Mouse (Mus musculus) kidney, embryonic 14.5 days (tissue): ENCODE measurements around the gene Arhgef12. TPM values are rescaled to one million over a fixed set of nuclear protein-coding genes. Genes with fewer than 3 reads are reported as not detected.

Experiments used
- ATAC-seq: fragments of 200-750 bp; cut with Nextera tagmentation; 2 replicates; pipeline ENCODE4 v1.8.0; 2017; ENCODE audit warnings: moderate number of reproducible peaks, mild to moderate bottlenecking, moderate TSS enrichment, moderate library complexity; ENCODE audit not compliant: low FRiP score, low TSS enrichment
- H3K27ac ChIP-seq: fragments of 300-500 bp; sonication (generic); 2 replicates; pipeline ENCODE4 v1.5.1; 2014; ENCODE audit warnings: low read depth, mild to moderate bottlenecking, low read length, moderate library complexity, mixed read lengths
- H3K27me3 ChIP-seq: fragments of 300-500 bp; sonication (generic); 2 replicates; pipeline ENCODE4 v1.6.1; 2014; ENCODE audit warnings: mild to moderate bottlenecking, low read length; ENCODE audit not compliant: control insufficient read depth, insufficient read depth
- H3K36me3 ChIP-seq: fragments of 300-500 bp; sonication (generic); 2 replicates; pipeline ENCODE4 v1.6.1; 2014; ENCODE audit warnings: low read length, mixed read lengths; ENCODE audit not compliant: control insufficient read depth, insufficient read depth
- H3K4me1 ChIP-seq: fragments of 300-500 bp; sonication (generic); 2 replicates; pipeline ENCODE4 v1.6.1; 2014; ENCODE audit warnings: low read length, mixed read lengths; ENCODE audit not compliant: control insufficient read depth, insufficient read depth
- H3K4me2 ChIP-seq: fragments of 300-500 bp; sonication (generic); replicated peaks from 2 replicates; pipeline ENCODE4 v1.6.1; 2014; ENCODE audit warnings: low read depth, mild to moderate bottlenecking, low read length
- H3K4me3 ChIP-seq: fragments of 300-500 bp; sonication (generic); 2 replicates; pipeline ENCODE4 v1.5.1; 2014; ENCODE audit warnings: mild to moderate bottlenecking, low read length
- H3K9ac ChIP-seq: fragments of 300-500 bp; sonication (generic); 2 replicates; pipeline ENCODE4 v1.6.1; 2014; ENCODE audit warnings: low read depth, mild to moderate bottlenecking, low read length, moderate library complexity
- H3K9me3 ChIP-seq: fragments of 300-500 bp; sonication (generic); 2 replicates; pipeline ENCODE4 v1.6.1; 2016; ENCODE audit warnings: low read length; ENCODE audit not compliant: control insufficient read depth
- WGBS: fragments of 180-500 bp; shearing (Covaris S2); extraction: QIAGEN DNeasy Blood & Tissue Kit; methylation state at CpG from one replicate; pipeline ENCODE4 v1.1.7; 2014; 5-methylcytosine and 5-hydroxymethylcytosine counted together
- polyA plus RNA-seq: library from polyadenylated mRNA; unstranded; fragments of >200 nt; fragmentation: Nextera tagmentation; extraction: Ambion mirVana; gene quantifications from 2 replicates; pipeline ENCODE4 v1.2.1, GENCODE M21; 2014

Arhgef12 gene
- polyA plus RNA-seq, 1 experiment from 2014 or later = 29.1 TPM

GRCm38 (mm10) chr9:43012541-43012940, 94.5 kb downstream of the Arhgef12 start:
- Histone ChIP-seq H3K9me3 (no peaks in the 10 kb centered on the region), H3K27ac (no peak overlapping the region), H3K4me3 (no peak overlapping the region), H3K36me3 (peaks cover 50% of the 10 kb centered on the region), H3K4me2 (no peak overlapping the region), H3K4me1 (no peaks in the 10 kb centered on the region), H3K27me3 (no peaks in the 10 kb centered on the region), H3K9ac (no peak overlapping the region)
- no peak for ATAC-seq
- WGBS = 91% methylated on average over 5 of the region's 5 CpGs

DNA sequence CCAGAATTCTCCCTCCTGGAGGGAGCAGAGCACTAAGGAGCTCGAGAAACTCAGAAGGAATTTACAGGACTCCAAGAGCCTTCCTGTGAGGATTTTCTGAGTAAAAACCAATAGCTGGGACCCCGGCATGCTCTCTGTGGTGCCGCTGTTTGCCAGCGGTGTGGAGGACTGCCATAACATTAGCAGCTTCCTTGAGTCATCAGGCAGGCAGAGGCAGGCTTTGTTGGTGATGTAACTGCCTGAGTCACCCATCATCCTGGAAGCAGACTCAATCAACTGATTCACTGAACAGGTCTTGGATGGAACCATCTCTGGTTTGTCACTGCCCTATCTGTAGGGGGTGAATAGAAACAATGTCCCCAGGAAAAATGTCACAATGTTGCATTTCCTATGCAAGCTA, 96.0 kb downstream of the Arhgef12 start:
- WGBS = 72% methylated on average over 4 of the region's 4 CpGs
- Histone ChIP-seq H3K4me2 (no peak overlapping the region), H3K9me3 (no peaks in the 10 kb centered on the region), H3K27ac (no peak overlapping the region), H3K36me3 (peaks cover 54% of the 10 kb centered on the region), H3K4me3 (no peak overlapping the region), H3K27me3 (no peaks in the 10 kb centered on the region), H3K4me1 (no peaks in the 10 kb centered on the region), H3K9ac (no peak overlapping the region)
- ATAC-seq = no peak

GRCm38 (mm10) chr9:43003881-43004280, 103.2 kb downstream of the Arhgef12 start:
- Histone ChIP-seq H3K9me3 (no peaks in the 10 kb centered on the region), H3K4me3 (no peak overlapping the region), H3K36me3 (peaks cover 74% of the 10 kb centered on the region), H3K4me1 (no peaks in the 10 kb centered on the region), H3K27ac (no peak overlapping the region), H3K9ac (no peak overlapping the region), H3K27me3 (no peaks in the 10 kb centered on the region), H3K4me2 (no peak overlapping the region)
- no peak for ATAC-seq
- WGBS = 63% methylated on average over 5 of the region's 5 CpGs

DNA sequence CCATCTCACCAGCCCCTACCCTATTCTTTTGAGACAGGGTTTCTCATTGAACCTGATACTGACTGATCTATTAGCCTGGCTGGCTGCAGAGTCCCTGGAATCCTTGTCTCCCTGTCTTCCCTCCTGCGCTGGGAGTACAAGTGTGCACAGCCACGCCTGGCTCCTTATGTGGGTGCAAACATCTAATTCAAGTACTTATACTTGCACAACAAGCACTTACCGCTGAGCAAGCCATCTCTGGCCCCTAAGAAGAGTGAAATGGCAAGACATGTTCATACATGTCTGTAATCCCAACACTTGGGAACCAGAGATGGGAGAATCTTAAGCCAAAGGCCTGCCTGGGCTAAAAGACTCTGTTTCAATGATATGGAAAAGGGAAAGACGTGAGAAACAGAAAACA, 104.0 kb downstream of the Arhgef12 start:
- Histone ChIP-seq H3K9me3 (no peaks in the 10 kb centered on the region), H3K27ac (no peak overlapping the region), H3K4me2 (no peak overlapping the region), H3K9ac (no peak overlapping the region), H3K27me3 (no peaks in the 10 kb centered on the region), H3K4me1 (no peaks in the 10 kb centered on the region), H3K36me3 (peaks cover 81% of the 10 kb centered on the region), H3K4me3 (no peak overlapping the region)
- ATAC-seq = no peak
- 96% methylated on average over 4 of the region's 4 CpGs for whole genome bisulfite sequencing

DNA sequence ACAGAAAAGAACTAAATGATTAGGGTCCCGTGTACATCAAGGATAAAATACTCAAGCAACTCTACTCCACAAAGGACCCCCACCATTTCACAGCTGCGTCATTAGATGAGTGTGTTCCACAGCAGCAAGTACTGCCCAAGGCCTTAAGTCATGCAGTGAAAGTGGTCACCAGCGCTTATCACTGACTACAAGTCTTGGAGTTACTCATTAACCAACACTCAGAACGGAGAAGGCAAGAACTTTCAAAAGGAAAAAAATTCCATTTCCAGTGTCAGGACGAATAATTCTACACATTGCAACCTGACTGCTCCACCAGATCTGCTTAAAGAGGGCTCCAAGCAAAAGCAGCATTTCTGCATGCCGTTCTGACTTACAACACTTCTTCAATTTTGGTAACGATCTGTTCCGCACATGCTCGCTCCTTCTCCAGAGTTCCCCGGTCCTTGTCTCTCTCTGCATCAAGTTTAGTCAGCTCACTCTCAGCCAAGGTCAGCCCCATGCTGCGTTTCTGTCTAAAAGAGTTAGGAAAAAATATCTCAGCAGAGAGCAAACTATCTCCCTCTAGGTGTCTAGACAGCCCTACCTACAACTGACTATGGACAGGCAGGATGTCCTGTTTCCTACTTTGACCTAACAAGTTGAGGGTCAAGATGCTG, 106.3 kb downstream of the Arhgef12 start:
- Histone ChIP-seq H3K9me3 (no peaks in the 10 kb centered on the region), H3K27ac (no peak overlapping the region), H3K4me2 (no peak overlapping the region), H3K36me3 (peaks cover 85% of the 10 kb centered on the region), H3K4me1 (no peaks in the 10 kb centered on the region), H3K4me3 (no peak overlapping the region), H3K27me3 (no peaks in the 10 kb centered on the region), H3K9ac (no peak overlapping the region)
- WGBS = 85% methylated on average over 11 of the region's 11 CpGs
- ATAC-seq = no peak

DNA sequence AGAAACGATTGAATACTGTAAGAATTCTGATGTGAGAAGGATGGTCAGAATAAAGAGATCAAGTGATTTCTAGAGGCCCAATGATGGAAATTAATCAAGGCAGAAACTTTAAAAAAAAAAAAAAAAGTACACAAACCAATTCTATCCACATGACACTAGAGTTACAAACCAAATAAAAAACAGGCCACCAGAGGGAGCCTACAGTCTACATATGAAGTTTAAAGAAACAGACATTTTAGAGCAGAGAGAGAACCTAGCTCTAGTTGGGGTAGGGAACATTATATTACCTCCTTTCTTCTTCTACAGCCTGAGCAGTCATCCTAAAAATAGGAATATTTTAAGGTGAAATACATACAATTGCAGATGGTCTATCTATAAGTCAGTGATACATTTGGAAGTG, 107.0 kb downstream of the Arhgef12 start:
- Histone ChIP-seq H3K9me3 (no peaks in the 10 kb centered on the region), H3K36me3 (peaks cover 90% of the 10 kb centered on the region), H3K9ac (no peak overlapping the region), H3K4me3 (no peak overlapping the region), H3K4me2 (no peak overlapping the region), H3K27ac (no peak overlapping the region), H3K4me1 (no peaks in the 10 kb centered on the region), H3K27me3 (no peaks in the 10 kb centered on the region)
- no peak for ATAC-seq
- 95% methylated on average over 1 of the region's 1 CpGs for WGBS

- WGBS = 94% methylated on average over 6 of the region's 6 CpGs
- H3K9me3 ChIP-seq = no peaks in the 10 kb centered on the region
- H3K4me3 ChIP-seq = no peak overlapping the region
- no peaks in the 10 kb centered on the region for H3K4me1 ChIP-seq
- no peak overlapping the region for H3K4me2 ChIP-seq
- H3K27me3 ChIP-seq = no peaks in the 10 kb centered on the region
- H3K27ac ChIP-seq = no peak overlapping the region
- no peak for ATAC-seq
- H3K36me3 ChIP-seq = peaks cover 86% of the 10 kb centered on the region
- H3K9ac ChIP-seq = no peak overlapping the region
These were observed 109.5 kb downstream of the Arhgef12 start for GRCm38 (mm10) chr9:42997526-42997925.

DNA sequence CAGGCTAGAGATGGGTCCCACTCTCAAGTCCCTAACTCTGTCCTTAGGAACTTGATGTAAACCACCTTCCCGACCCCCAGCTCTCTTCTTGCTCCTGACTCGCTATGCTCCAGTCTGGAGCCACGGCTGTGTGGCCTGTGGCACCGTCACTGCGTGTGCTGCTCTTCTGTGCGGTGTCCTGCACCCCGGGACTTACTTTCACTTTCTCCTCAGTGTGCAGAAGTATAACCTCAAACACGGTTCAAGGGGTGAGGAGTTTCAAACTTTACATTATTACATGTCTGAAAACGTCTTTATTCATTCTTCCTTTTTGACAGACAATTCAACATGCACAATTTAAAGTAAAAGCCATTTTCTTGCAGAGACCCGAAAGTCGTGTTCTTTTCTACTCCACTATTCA, 111.7 kb downstream of the Arhgef12 start:
- no peak overlapping the region for H3K4me2 ChIP-seq
- H3K27me3 ChIP-seq = no peaks in the 10 kb centered on the region
- peaks cover 82% of the 10 kb centered on the region for H3K36me3 ChIP-seq
- H3K4me1 ChIP-seq = no peaks in the 10 kb centered on the region
- 93% methylated on average over 11 of the region's 11 CpGs for WGBS
- H3K4me3 ChIP-seq = no peak overlapping the region
- no peaks in the 10 kb centered on the region for H3K9me3 ChIP-seq
- no peak overlapping the region for H3K9ac ChIP-seq
- ATAC-seq = no peak
- no peak overlapping the region for H3K27ac ChIP-seq

DNA sequence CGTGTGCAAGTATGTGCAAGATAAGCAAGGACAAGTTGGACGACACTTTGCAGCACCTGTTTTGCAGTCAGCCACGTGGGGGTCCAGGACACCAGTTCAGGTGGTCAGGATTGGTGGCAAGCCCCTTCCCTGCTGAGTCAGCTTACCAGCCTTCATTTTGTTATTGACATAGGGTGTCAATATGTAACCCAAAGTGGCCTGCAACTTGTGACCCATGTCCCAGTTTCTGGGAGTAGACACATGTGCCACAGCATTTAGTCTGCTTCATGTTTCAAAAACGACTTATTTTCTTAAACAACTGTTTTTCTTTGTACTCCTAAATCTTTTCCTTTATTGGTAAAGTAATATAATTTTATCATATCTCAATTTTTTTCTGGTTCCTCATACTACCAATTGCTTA, 112.3 kb downstream of the Arhgef12 start:
- H3K9ac ChIP-seq = no peak overlapping the region
- no peak overlapping the region for H3K27ac ChIP-seq
- no peak overlapping the region for H3K4me3 ChIP-seq
- no peak for ATAC-seq
- H3K36me3 ChIP-seq = peaks cover 82% of the 10 kb centered on the region
- 83% methylated on average over 4 of the region's 4 CpGs for WGBS
- H3K4me2 ChIP-seq = no peak overlapping the region
- H3K27me3 ChIP-seq = no peaks in the 10 kb centered on the region
- H3K4me1 ChIP-seq = no peaks in the 10 kb centered on the region
- H3K9me3 ChIP-seq = no peaks in the 10 kb centered on the region
